Mouse (Mus musculus) heart, postnatal 25 days (tissue): ENCODE measurements at regions not wholly inside any gene's neighbourhood (a gene's known extent, or its start where the extent isn't known, plus 50 kb on each side); places are given as distances from the start of the nearest gene placed in this dataset.

Source experiments
- DNase-seq: peaks from one replicate; pipeline ENCODE4 v3.0.0; 2022; ENCODE audit warnings: low spot score
- intact Hi-C: fragments of 180-260 bp; cut with DNase I; formaldehyde crosslinking; loops from one replicate; pipeline ENCODE4 v1.15.1; 2025

GRCm38 (mm10) chr3:102574320-102574719 lies 104.6 kb downstream of the Ngf start:
- intact Hi-C loops, result no loop called here

GRCm38 (mm10) chr3:102576896-102577295 lies 107.2 kb downstream of the Ngf start:
- intact Hi-C loops, result no loop called here

More at GRCm38 (mm10) chr3:102574320-102574719, 104.6 kb downstream of the Ngf start:
- no peak for DNase-seq

GRCm38 (mm10) chr3:102581830-102582229 lies 112.1 kb downstream of the Ngf start:
- intact Hi-C loops, result no loop called here
- no peak for DNase-seq

More at GRCm38 (mm10) chr3:102576896-102577295, 107.2 kb downstream of the Ngf start:
- no peak for DNase-seq

GRCm38 (mm10) chr3:102585136-102585535 lies 115.4 kb downstream of the Ngf start:
- DNase-seq, result no peak
- intact Hi-C loops, result no loop called here

- intact Hi-C loops, result no loop called here
- no peak for DNase-seq
These were observed 116.5 kb downstream of the Ngf start for GRCm38 (mm10) chr3:102586221-102586620.

- DNase-seq, result no peak
- intact Hi-C loops, result no loop called here
These were observed 122.3 kb downstream of the Ngf start for GRCm38 (mm10) chr3:102592041-102592440.

GRCm38 (mm10) chr3:102596944-102597551 lies 127.3 kb downstream of the Ngf start:
- intact Hi-C loops, result no loop called here
- DNase-seq, result no peak

- no peak for DNase-seq
- intact Hi-C loops, result no loop called here
These were observed 129.3 kb downstream of the Ngf start for GRCm38 (mm10) chr3:102599061-102599460.

- intact Hi-C loops, result no loop called here
- DNase-seq, result no peak
These were observed 131.6 kb upstream of the Tspan2 start for GRCm38 (mm10) chr3:102602766-102603165.

- intact Hi-C loops, result no loop called here
- DNase-seq, result no peak
These were observed 129.0 kb upstream of the Tspan2 start for GRCm38 (mm10) chr3:102605284-102605683.

GRCm38 (mm10) chr3:102610970-102611369 lies 123.4 kb upstream of the Tspan2 start:
- intact Hi-C loops, result no loop called here
- no peak for DNase-seq

- intact Hi-C loops, result no loop called here
- DNase-seq, result no peak
These were observed 122.6 kb upstream of the Tspan2 start for GRCm38 (mm10) chr3:102611398-102612366.

- intact Hi-C loops, result no loop called here
These were observed 114.5 kb upstream of the Tspan2 start for GRCm38 (mm10) chr3:102619666-102620377.

GRCm38 (mm10) chr3:102636076-102636475 lies 98.3 kb upstream of the Tspan2 start:
- intact Hi-C loops, result no loop called here

More at GRCm38 (mm10) chr3:102619666-102620377, 114.5 kb upstream of the Tspan2 start:
- no peak for DNase-seq

GRCm38 (mm10) chr3:102636674-102637073 lies 97.7 kb upstream of the Tspan2 start:
- no peak for DNase-seq
- intact Hi-C loops, result no loop called here

More at GRCm38 (mm10) chr3:102636076-102636475, 98.3 kb upstream of the Tspan2 start:
- DNase-seq, result no peak

- intact Hi-C loops, result no loop called here
These were observed 89.9 kb upstream of the Tspan2 start for GRCm38 (mm10) chr3:102644276-102644940.

GRCm38 (mm10) chr3:102648450-102648849 lies 85.9 kb upstream of the Tspan2 start:
- no peak for DNase-seq
- intact Hi-C loops, result no loop called here

More at GRCm38 (mm10) chr3:102644276-102644940, 89.9 kb upstream of the Tspan2 start:
- no peak for DNase-seq

- DNase-seq, result no peak
- intact Hi-C loops, result no loop called here
These were observed 79.4 kb upstream of the Tspan2 start for GRCm38 (mm10) chr3:102654962-102655361.

- intact Hi-C loops, result no loop called here
- DNase-seq, result no peak
These were observed 77.2 kb upstream of the Tspan2 start for GRCm38 (mm10) chr3:102657116-102657515.
